ENCODE assay signal across 25 mouse cellular contexts in genomic region chr7:115792841-115793240, GRCm38 (mm10).
DNase-seq lines count a peak whose midpoint lies in the region; ATAC-seq and TF ChIP-seq lines count a peak whose summit lies in the region.
"Had no signal": no experiment of that assay in that cellular context is flagged by ENCODE, and none has a peak within 500 bp of the region (broad histone marks: within the 10 kb centered on the region; RNA-seq: fewer than 3 reads in every experiment).

No protein-coding gene starts in this region.

- H3K4me3 ChIP-seq in kidney, embryonic 15.5 days (replicated peaks) = no peak overlapping the region
- H3K4me3 ChIP-seq: embryonic facial prominence, embryonic 12.5 days; erythroblast, embryonic 14.5 days; forebrain, embryonic 13.5 days; gastrocnemius, adult 2 months; hindbrain, embryonic 10.5 days; hindbrain, embryonic 13.5 days had no signal

- H3K9me3 ChIP-seq in kidney, embryonic 15.5 days (replicated peaks) = no peaks in the 10 kb centered on the region
- H3K9me3 ChIP-seq: embryonic facial prominence, embryonic 12.5 days; forebrain, embryonic 13.5 days; hindbrain, embryonic 10.5 days; hindbrain, embryonic 13.5 days had no signal

- H3K9ac ChIP-seq in kidney, embryonic 15.5 days = no peak overlapping the region
- H3K9ac ChIP-seq: embryonic facial prominence, embryonic 12.5 days; forebrain, embryonic 13.5 days; forebrain, postnatal 0 days; hindbrain, embryonic 13.5 days had no signal

- WGBS in kidney, embryonic 15.5 days = 56% methylated on average over 2 of the region's 2 CpGs

- H3K27ac ChIP-seq in kidney, embryonic 15.5 days = no peak overlapping the region
- H3K27ac ChIP-seq: embryonic facial prominence, embryonic 12.5 days; forebrain, embryonic 13.5 days; gastrocnemius, adult 2 months; hindbrain, embryonic 10.5 days; hindbrain, embryonic 13.5 days had no signal

- no peaks in the 10 kb centered on the region for H3K27me3 ChIP-seq in kidney, embryonic 15.5 days
- H3K27me3 ChIP-seq: embryonic facial prominence, embryonic 12.5 days; forebrain, embryonic 13.5 days; hindbrain, embryonic 13.5 days had no signal

- TF ChIP-seq POLR2A in brain, embryonic 14.5 days (IDR thresholded peaks at IDR 0.05; ENCODE audit: borderline replicate concordance, extremely low read depth, insufficient read depth, insufficient read length, poor library complexity, severe bottlenecking) = no peak

- no peak for ATAC-seq in kidney, embryonic 15.5 days (replicated peaks; ENCODE audit: low FRiP score)
- ATAC-seq: activated CD4-positive, CD25-positive, alpha-beta regulatory T cell, adult 4 months; CD4-positive, CD25-positive, alpha-beta regulatory T cell, adult 4 months; forebrain, embryonic 13.5 days; forebrain, postnatal 0 days; hindbrain, embryonic 16.5 days had no signal

- H3K4me2 ChIP-seq in kidney, embryonic 15.5 days = no peak overlapping the region
- H3K4me2 ChIP-seq: embryonic facial prominence, embryonic 12.5 days; forebrain, embryonic 13.5 days; heart, embryonic 11.5 days; hindbrain, embryonic 13.5 days had no signal

- no peak for TF ChIP-seq CTCF in brain, embryonic 14.5 days (IDR thresholded peaks at IDR 0.05; ENCODE audit: borderline replicate concordance, extremely low read depth, insufficient read depth, insufficient read length)

- DNase-seq in kidney, adult 11 months = peak; percentile 30
- DNase-seq in kidney, adult 18-20 months = no peak
- peak; percentile 14 for DNase-seq in kidney, postnatal 14 days
- DNase-seq in brain, embryonic 14.5 days (ENCODE audit: low read depth) = peak; percentile 59
- no peak for DNase-seq in heart, postnatal 10 days
- DNase-seq: adrenal gland, adult 8-10 months; adrenal gland, postnatal 25 days; cerebellum, adult 18-20 months; cerebellum, adult 9-10 months; cerebellum, postnatal 14 days; forebrain, postnatal 0 days; gastrocnemius, adult 2 months; gastrocnemius, postnatal 14 days; heart, adult 11 months; heart, postnatal 36 days had no signal

- H3K4me1 ChIP-seq in kidney, embryonic 15.5 days = no peaks in the 10 kb centered on the region
- H3K4me1 ChIP-seq: embryonic facial prominence, embryonic 12.5 days; hindbrain, embryonic 10.5 days; hindbrain, embryonic 13.5 days had no signal

- intact Hi-C loops in heart, postnatal 10 days (cut with DNase I) = no loop called here

- H3K36me3 ChIP-seq in kidney, embryonic 15.5 days = no peaks in the 10 kb centered on the region
- H3K36me3 ChIP-seq: embryonic facial prominence, embryonic 12.5 days; hindbrain, embryonic 10.5 days; hindbrain, embryonic 13.5 days had no signal

Comparison
In these comparisons a context has a peak if more than half of its experiments do, and no peak if none do; other contexts are left out.
1. DNase-seq: peak in kidney, adult 11 months (single experiment), kidney, postnatal 14 days (single experiment) and brain, embryonic 14.5 days (single experiment); none in kidney, adult 18-20 months (single experiment) and heart, postnatal 10 days (0 of 2).